Mouse (Mus musculus) cerebellum, adult 11-12 months (tissue): ENCODE measurements at regions not wholly inside any gene's neighbourhood (a gene's known extent, or its start where the extent isn't known, plus 50 kb on each side); places are given as distances from the start of the nearest gene placed in this dataset.

Experiments used
- DNase-seq: peaks from one replicate; pipeline ENCODE4 v3.0.0; 2022

DNA sequence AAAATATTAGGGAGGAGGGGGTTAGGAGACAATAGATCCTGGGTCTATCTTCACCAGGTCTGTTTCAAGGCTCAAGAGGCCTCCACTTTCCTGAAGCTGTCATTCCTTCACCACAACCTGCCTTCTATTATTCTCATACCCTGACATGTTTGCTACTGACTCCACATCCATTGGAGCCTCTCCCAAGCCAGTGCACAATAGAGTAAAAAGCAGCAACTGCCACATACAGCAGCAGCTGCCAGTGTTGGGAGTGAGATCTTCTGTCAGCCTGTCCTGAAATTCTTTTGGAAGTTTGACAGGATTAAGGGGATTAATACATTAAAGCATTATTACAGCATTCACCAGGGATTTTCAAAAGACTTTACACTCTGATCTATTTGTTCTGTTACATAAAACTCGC is 441.8 kb downstream of the Cdk5rap2 start:
- no peak for DNase-seq
